Mouse (Mus musculus): ENCODE results near the gene Zfp866.

The Zfp866 gene

GRCm38 (mm10) chr8:69716403-69717231 is 74.4 kb downstream of the Zfp866 start:
- DNase-seq (ENCODE audit: low spot score), result peak; percentile 89

DNA sequence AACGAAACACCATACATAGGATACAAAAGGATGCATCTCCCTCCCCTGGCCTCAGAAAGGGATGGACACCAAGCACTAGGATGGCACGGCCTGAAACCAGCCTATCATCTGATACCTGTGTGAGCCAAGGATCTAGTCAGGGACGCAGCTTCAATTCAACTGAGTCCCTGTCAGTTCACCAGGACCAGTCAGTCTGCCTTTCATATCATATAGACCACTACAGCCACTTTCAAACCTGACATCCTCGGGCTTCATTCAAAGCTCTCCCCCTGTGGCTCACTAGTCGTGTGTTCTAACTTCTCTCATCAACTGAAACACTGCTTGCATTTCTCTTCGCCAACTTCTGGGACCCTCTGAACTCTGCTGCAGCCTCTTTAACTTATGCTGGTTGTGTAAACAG is 75.6 kb downstream of the Zfp866 start:
- DNase-seq (ENCODE audit: low spot score), result no peak

DNA sequence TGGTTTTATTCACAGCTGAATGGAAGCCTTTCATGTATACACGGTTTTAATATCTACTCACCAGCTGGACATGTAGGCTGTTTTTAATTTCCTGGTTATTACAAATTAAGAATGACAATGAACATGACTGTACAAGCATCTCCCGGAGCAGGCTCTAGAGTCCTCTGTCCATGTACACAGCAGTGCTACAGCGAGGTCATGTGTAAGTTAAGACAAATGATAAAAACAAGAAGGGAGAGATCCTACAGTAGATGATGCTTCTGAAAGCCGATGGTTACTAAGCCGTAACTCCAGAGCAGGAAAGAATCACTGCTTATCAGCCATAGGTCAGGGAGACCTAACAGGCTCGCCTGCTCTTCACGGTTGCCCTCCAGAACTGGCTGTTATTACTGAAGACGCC is 77.5 kb downstream of the Zfp866 start:
- no peak for DNase-seq (ENCODE audit: low spot score)

Measured in ovary, postnatal 36 days (tissue).